Mouse (Mus musculus) limb, embryonic 10.5 days (tissue): ENCODE measurements around the gene Iba57. TPM values are rescaled to one million over a fixed set of nuclear protein-coding genes. Genes with fewer than 3 reads are reported as not detected.
"Not testable (repeated sequence)": the region's sequence is repeated elsewhere in the genome, so short reads cannot be mapped to it uniquely, and the experiment has no call there.

ENCODE experiments used
- DNase-seq: peaks from one replicate; pipeline ENCODE4 v3.0.0-alpha.2; 2017; ENCODE audit warnings: low spot score
- H3K27ac ChIP-seq: fragments of 300-500 bp; sonication (generic); 2 replicates; pipeline ENCODE4 v1.5.1; 2016; ENCODE audit warnings: mild to moderate bottlenecking
- H3K27me3 ChIP-seq: fragments of 300-500 bp; sonication (generic); 2 replicates; pipeline ENCODE4 v1.6.1; 2016; ENCODE audit warnings: low read depth, mild to moderate bottlenecking; ENCODE audit not compliant: poor library complexity, severe bottlenecking
- H3K36me3 ChIP-seq: fragments of 300-500 bp; sonication (generic); 2 replicates; pipeline ENCODE4 v1.6.1; 2016; ENCODE audit warnings: mild to moderate bottlenecking, moderate library complexity
- H3K4me1 ChIP-seq: fragments of 300-500 bp; sonication (generic); 2 replicates; pipeline ENCODE4 v1.6.1; 2016
- H3K4me3 ChIP-seq: fragments of 300-500 bp; sonication (generic); 2 replicates; pipeline ENCODE4 v1.5.1; 2016; ENCODE audit warnings: mild to moderate bottlenecking, moderate library complexity
- H3K9me3 ChIP-seq: fragments of 300-500 bp; sonication (generic); replicated peaks from 2 replicates; pipeline ENCODE4 v1.6.1; 2016; ENCODE audit warnings: mild to moderate bottlenecking
- WGBS: fragments of 180-500 bp; shearing (Covaris S2); methylation state at CpG from one replicate; pipeline ENCODE4 v1.1.7; 2016; 5-methylcytosine and 5-hydroxymethylcytosine counted together
- polyA plus RNA-seq: library from polyadenylated mRNA; unstranded; fragments of >200 nt; fragmentation: Nextera tagmentation; extraction: Ambion mirVana; gene quantifications from 2 replicates; pipeline ENCODE4 v1.2.1, GENCODE M21; 2016

The Iba57 gene
- 3.3 and 4.5 TPM in 2 replicates for polyA plus RNA-seq

DNA sequence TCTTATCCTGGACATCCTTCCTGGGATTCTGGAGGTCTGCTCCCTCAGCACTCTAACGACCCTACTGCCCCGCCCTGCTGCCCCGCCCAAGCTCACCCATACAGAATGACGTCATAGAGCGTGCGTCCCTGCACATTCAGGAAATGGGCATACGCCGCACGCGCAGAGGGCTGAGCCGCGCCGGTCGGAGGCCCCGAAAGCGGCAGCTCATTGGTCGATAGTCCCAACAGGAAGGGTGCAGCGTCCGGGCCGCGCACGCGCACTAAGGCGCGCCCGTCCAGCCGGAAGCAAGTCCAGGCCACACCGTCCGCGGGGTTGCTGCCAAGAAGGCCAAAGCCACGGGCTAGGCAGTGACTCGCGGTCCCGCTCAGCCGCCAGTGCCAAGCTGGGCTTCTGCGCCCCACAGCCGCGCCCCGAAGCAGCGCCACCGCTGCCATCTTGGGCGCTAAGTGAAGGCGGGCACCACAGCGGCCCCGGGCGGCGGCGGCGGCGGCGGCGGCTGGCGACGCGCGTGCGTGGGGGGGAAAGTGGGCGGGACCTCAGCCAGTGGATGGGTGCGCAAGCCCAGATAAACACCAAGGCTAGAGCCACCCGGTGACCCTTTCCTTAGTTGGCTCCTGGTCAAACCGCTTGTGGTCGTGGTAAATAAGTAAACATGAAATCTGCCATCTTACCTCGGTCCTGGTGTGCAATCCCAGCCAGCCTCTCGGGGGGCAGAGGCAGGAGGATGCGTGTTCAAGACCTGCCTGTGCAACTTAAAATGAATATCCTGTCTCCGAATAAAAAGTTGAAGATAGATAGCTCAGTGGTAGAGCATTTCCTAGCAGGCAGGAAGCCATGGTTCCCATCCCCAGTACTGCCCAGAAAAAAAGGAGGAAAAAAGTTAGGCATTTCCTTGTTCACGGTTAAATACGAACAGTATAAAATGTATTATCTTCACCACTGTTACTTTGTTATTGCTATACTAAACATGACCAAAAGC lies at the start of gene Iba57:
Gene Iba57 (minus strand): TSS at position 485 of the 982 bp plus-strand sequence.
- Histone ChIP-seq H3K4me1 (peaks cover 16% of the 10 kb centered on the region; the same call in 1 of the 2 replicates), H3K4me3 (peak within 1 kb of the TSS; percentile 69), H3K36me3 (no peaks in the 10 kb centered on the region), H3K27ac (peak within 1 kb of the TSS; percentile 94), H3K9me3 (no peaks in the 10 kb centered on the region), H3K27me3 (no peaks in the 10 kb centered on the region)
- peak; percentile 97 for DNase-seq
- WGBS: 3% methylated on average over 60 of the region's 68 CpGs

DNA sequence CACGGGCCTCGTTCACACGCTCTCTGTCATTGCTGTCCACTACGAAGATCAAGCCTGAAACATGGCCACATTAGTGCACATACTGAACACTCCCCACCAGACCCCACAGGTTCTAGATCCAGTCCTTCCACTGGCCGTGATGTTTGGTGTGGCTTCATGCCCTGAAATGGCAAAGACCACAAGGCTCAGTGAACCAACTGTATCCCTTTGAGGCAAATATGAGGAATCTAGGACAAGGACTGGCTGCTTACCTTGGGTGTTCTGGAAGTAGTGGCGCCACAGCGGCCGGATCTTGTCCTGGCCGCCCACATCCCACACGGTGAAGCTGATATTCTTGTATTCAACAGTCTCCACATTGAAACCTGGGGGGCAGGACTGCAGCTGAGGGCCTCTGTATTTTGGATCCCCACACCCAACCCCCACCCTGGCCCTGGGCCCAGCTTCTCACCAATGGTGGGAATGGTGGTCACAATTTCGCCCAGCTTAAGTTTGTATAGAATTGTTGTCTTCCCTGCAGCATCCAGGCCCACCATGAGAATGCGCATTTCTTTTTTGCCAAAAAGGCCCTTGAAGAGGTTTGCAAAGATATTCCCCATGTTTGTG lies 49.5 kb upstream of the Iba57 start:
- no peaks in the 10 kb centered on the region for H3K9me3 ChIP-seq
- H3K27ac ChIP-seq: no peak overlapping the region
- DNase-seq: no peak
- no peaks in the 10 kb centered on the region for H3K27me3 ChIP-seq
- 95% methylated on average over 12 of the region's 12 CpGs for WGBS
- H3K36me3 ChIP-seq: peaks cover 83% of the 10 kb centered on the region
- H3K4me3 ChIP-seq: no peak overlapping the region
- H3K4me1 ChIP-seq: peaks cover 21% of the 10 kb centered on the region

DNA sequence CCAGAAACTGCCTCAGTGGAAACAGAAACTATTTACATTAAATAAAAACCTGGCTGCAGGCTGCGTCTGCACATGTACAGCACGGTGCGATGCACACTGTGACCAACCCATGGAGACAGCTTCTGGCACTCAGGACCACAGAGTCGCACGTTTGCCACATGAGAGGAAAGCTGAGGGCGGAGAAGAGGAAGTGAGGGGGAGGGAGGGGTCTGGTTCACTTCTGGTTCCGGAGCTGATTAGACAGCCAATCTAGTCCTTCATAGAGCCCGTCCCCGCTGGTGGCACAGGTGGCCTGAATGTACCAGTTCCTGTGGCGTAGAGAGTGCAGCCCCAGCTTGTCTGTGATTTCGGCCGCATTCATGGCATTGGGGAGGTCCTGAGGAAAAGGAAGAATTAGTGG lies 48.8 kb upstream of the Iba57 start:
- WGBS: 88% methylated on average over 12 of the region's 12 CpGs
- Histone ChIP-seq H3K36me3 (peaks cover 80% of the 10 kb centered on the region), H3K4me1 (peaks cover 25% of the 10 kb centered on the region)
- not testable (repeated sequence) for H3K27ac ChIP-seq, H3K9me3 ChIP-seq, H3K4me3 ChIP-seq, H3K27me3 ChIP-seq, DNase-seq

DNA sequence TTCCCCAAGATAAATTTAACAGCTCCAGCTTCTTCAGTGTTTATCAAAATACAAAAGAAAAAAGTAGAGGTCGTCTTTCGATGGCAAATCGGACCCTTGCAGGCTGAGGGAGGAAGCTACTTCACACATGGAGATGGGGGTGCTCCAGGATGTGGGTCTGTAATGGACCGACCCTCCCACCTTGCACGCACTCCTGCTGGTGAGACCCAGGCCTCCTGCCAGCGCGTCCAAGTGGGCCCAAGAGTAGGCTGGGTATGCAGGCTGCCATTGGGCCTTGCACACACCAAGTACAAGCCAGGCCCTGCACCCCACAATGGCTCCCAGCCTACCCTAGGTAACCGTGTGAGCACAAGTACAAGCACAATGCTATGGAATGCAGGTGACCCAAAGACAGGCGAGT lies 48.0 kb upstream of the Iba57 start:
- not testable (repeated sequence) for H3K4me3 ChIP-seq, H3K27ac ChIP-seq, DNase-seq, H3K9me3 ChIP-seq, H3K27me3 ChIP-seq
- H3K4me1 ChIP-seq: peaks cover 25% of the 10 kb centered on the region
- peaks cover 80% of the 10 kb centered on the region for H3K36me3 ChIP-seq
- 94% methylated on average over 9 of the region's 9 CpGs for WGBS

GRCm38 (mm10) chr11:59210020-59210419 lies 46.5 kb upstream of the Iba57 start:
- peaks cover 85% of the 10 kb centered on the region for H3K36me3 ChIP-seq
- 89% methylated on average over 4 of the region's 4 CpGs for WGBS

GRCm38 (mm10) chr11:59209580-59209979 lies 46.0 kb upstream of the Iba57 start:
- peaks cover 25% of the 10 kb centered on the region for H3K4me1 ChIP-seq
- H3K4me3 ChIP-seq: peak overlapping the region; percentile 87
- H3K27ac ChIP-seq: no peak overlapping the region
- 83% methylated on average over 5 of the region's 5 CpGs for WGBS
- peaks cover 85% of the 10 kb centered on the region for H3K36me3 ChIP-seq
- no peaks in the 10 kb centered on the region for H3K9me3 ChIP-seq
- DNase-seq: no peak
- H3K27me3 ChIP-seq: no peaks in the 10 kb centered on the region

More at GRCm38 (mm10) chr11:59210020-59210419, 46.5 kb upstream of the Iba57 start:
- no peak overlapping the region for H3K27ac ChIP-seq
- H3K27me3 ChIP-seq: no peaks in the 10 kb centered on the region
- H3K4me1 ChIP-seq: peaks cover 25% of the 10 kb centered on the region
- H3K4me3 ChIP-seq: no peak overlapping the region
- no peaks in the 10 kb centered on the region for H3K9me3 ChIP-seq
- no peak for DNase-seq

DNA sequence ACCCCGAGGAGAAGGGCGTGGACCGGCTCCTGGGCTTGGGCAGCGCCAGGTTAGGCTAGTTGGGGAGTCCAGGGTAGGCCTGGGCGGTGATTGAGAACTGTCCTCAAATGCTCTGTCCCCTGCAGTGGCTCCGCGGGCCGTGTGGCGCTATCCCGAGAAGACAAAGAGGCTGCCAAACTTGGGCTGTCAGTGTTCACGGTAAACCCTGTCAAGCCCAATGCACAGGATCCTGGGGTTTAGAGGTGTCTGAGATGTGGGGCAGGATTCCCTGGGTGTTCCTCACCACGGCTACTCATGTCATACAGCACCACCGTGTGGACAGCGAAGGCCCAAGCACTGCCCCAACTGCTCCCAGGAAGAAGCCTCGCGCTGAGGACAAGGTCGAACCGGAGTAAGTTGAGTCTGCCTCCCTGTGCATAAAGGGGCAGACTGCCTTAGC lies 45.5 kb upstream of the Iba57 start:
- WGBS: 14% methylated on average over 18 of the region's 18 CpGs
- H3K36me3 ChIP-seq: peaks cover 85% of the 10 kb centered on the region
- H3K27ac ChIP-seq: peak overlapping the region; percentile 93
- no peaks in the 10 kb centered on the region for H3K27me3 ChIP-seq
- peak; percentile 76 for DNase-seq
- H3K4me3 ChIP-seq: peak overlapping the region; percentile 87
- H3K9me3 ChIP-seq: no peaks in the 10 kb centered on the region
- peaks cover 25% of the 10 kb centered on the region for H3K4me1 ChIP-seq

GRCm38 (mm10) chr11:59208153-59208831 lies 44.8 kb upstream of the Iba57 start, which contains the start of gene 2310033P09Rik:
Gene 2310033P09Rik, plus strand, starts transcription at chr11:59208321.
- WGBS: under 1% methylated on average over 67 of the region's 67 CpGs
- Histone ChIP-seq H3K27ac (peak within 1 kb of the TSS; percentile 93), H3K36me3 (peaks cover 80% of the 10 kb centered on the region), H3K4me1 (peaks cover 25% of the 10 kb centered on the region), H3K27me3 (no peaks in the 10 kb centered on the region), H3K9me3 (no peaks in the 10 kb centered on the region), H3K4me3 (peak within 1 kb of the TSS; percentile 87)
- DNase-seq: peak; percentile 97

GRCm38 (mm10) chr11:59202081-59202995 lies 38.8 kb upstream of the Iba57 start, which contains the start of gene Mrpl55:
Gene Mrpl55, plus strand, starts transcription at chr11:59202486.
- peak; percentile 98 for DNase-seq
- Histone ChIP-seq H3K4me3 (peak within 1 kb of the TSS; percentile 81), H3K9me3 (no peaks in the 10 kb centered on the region), H3K27me3 (no peaks in the 10 kb centered on the region), H3K36me3 (peaks cover 57% of the 10 kb centered on the region), H3K27ac (peak within 1 kb of the TSS; percentile 87), H3K4me1 (peaks cover 16% of the 10 kb centered on the region)
- under 1% methylated on average over 63 of the region's 63 CpGs for WGBS

DNA sequence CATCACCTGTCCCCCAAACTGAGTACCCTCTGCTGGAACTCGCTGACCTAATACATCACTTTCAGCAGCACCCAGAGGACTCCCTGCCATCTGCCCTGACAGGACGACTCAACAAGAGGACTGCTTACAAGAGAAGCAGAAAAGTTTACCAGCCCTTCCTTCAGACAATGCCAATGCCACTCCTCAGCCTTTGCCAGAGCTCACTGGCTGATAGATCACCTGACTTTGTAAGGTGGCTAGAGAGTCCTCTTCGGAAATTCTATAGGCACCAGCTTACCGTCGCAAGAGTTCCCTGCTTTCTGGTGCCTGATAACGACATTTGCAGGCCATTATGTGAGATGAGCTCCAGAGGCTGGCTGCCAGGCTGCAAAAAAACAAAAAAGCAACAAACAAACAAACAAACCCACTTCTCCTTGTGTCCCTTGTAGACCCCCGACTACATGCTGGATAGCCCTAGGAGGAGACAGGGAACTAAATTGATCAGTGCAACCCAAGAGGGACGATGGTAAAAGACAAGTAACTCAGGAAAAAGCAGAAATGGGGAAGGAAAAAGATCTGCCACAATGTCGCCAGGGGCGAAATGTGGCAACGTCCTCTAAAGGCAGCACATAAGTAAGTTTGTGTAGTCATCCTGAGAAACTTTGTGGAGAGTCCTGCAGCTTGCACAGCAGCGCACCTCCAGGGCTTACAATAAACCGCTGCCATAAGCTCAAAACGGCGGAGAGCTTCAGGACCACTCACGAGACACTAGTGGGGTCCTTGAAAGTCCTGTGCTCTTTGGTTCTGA lies 37.9 kb upstream of the Iba57 start:
- H3K4me1 ChIP-seq: peaks cover 16% of the 10 kb centered on the region
- H3K36me3 ChIP-seq: peaks cover 48% of the 10 kb centered on the region
- H3K27ac ChIP-seq: peak overlapping the region; percentile 87
- no peaks in the 10 kb centered on the region for H3K9me3 ChIP-seq
- no peaks in the 10 kb centered on the region for H3K27me3 ChIP-seq
- 35% methylated on average over 16 of the region's 16 CpGs for WGBS
- no peak for DNase-seq
- peak overlapping the region; percentile 81 for H3K4me3 ChIP-seq

DNA sequence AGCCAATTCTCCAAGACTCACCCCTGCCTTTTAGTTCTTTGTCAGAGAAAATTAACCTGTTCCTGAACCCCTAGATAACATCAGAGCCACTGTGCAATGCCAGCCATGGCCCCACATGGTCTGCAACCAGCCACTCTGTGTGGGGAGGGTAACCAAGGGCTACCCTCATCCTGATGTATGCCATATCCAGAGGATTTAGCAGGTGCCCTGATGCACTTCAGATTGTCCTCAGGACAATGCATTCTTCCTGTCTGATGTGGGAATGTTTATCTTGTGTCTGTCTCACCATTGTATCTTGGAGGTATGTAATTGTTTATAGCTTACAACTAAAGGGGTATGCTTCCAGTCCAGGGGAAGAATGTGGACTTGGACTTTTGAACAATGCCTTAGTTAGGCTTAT lies 32.7 kb upstream of the Iba57 start:
- H3K4me3 ChIP-seq: no peak overlapping the region
- no peak overlapping the region for H3K27ac ChIP-seq
- H3K9me3 ChIP-seq: no peaks in the 10 kb centered on the region
- peaks cover 22% of the 10 kb centered on the region for H3K36me3 ChIP-seq
- no peak for DNase-seq
- H3K4me1 ChIP-seq: peaks cover 4% of the 10 kb centered on the region
- no peaks in the 10 kb centered on the region for H3K27me3 ChIP-seq
